Mouse (Mus musculus): ENCODE measurements around the gene Lrrc2. TPM values are rescaled to one million over a fixed set of nuclear protein-coding genes. Genes with fewer than 3 reads are reported as not detected.

Gene Lrrc2
- total and polyA plus RNA-seq, 3 experiments: 1.6 to 3.6 (median 1.6) TPM

- in situ Hi-C loops (cut with MboI; ENCODE audit: low pct_ligation_motif_present, low pct_unique_long_range_greater_than_20kb, low sequenced_read_pairs): no loop called here
- no peaks in the 10 kb centered on the region for H3K9me3 ChIP-seq (replicated peaks; ENCODE audit: low read length)
- TF ChIP-seq CHD1 (IDR thresholded peaks at IDR 0.05; ENCODE audit: low read depth, low read length): no peak
- no peak for TF ChIP-seq EP300 (IDR thresholded peaks at IDR 0.05; ENCODE audit: low read length)
- no peak for TF ChIP-seq MYC (IDR thresholded peaks at IDR 0.05; ENCODE audit: low read depth, low read length)
- TF ChIP-seq MXI1 (IDR thresholded peaks at IDR 0.05; ENCODE audit: low read depth, low read length): no peak
- TF ChIP-seq TBP (conservative IDR thresholded peaks at IDR 0.05; ENCODE audit: low read depth, low read length): no peak
- no peak for TF ChIP-seq MEF2A (IDR thresholded peaks at IDR 0.05; ENCODE audit: borderline replicate concordance, low read depth, low read length)
- no peak for TF ChIP-seq JUN (IDR thresholded peaks at IDR 0.05; ENCODE audit: insufficient read depth, low read depth, low read length)
- TF ChIP-seq MAFK (IDR thresholded peaks at IDR 0.05; ENCODE audit: insufficient replicate concordance, low read length): no peak
- TF ChIP-seq IRF4 (IDR thresholded peaks at IDR 0.05; ENCODE audit: low read depth, low read length): no peak
- no peak for TF ChIP-seq KAT2A (IDR thresholded peaks at IDR 0.05; ENCODE audit: insufficient replicate concordance, low read length)
- TF ChIP-seq TCF12 (IDR thresholded peaks at IDR 0.05; ENCODE audit: low read depth, low read length): no peak
- no peak for TF ChIP-seq CHD2 (IDR thresholded peaks at IDR 0.05; ENCODE audit: low read length)
- TF ChIP-seq USF1 (IDR thresholded peaks at IDR 0.05; ENCODE audit: low read depth, low read length): no peak
- H3K27ac ChIP-seq (ENCODE audit: insufficient read depth, low read depth): no peak overlapping the region
- H3K4me1 ChIP-seq (ENCODE audit: control insufficient read depth in 1 of 2, insufficient read depth in 2 of 2): peaks cover 2 to 4% of the 10 kb centered on the region in 2 experiments; a peak in 1 of 4 replicates
- no peak overlapping the region for H3K4me2 ChIP-seq (ENCODE audit: insufficient read depth, low read depth, poor library complexity, severe bottlenecking)
- no peaks in the 10 kb centered on the region for H3K27me3 ChIP-seq (replicated peaks)
- no peak overlapping the region for H3K4me3 ChIP-seq (replicated peaks in 1 of 3; ENCODE audit: low read depth in 2 of 3, low read length in 2 of 3, poor library complexity in 1 of 3)
- dilution Hi-C loops (cut with MboI; ENCODE audit: extremely low pct_ligation_motif_present, extremely low pct_unique_long_range_greater_than_20kb, low sequenced_read_pairs): no loop called here
- no peaks in the 10 kb centered on the region for H3K36me3 ChIP-seq (replicated peaks in 1 of 2; ENCODE audit: control insufficient read depth in 1 of 2, insufficient read depth in 1 of 2, low read length in 1 of 2)
- no peak for DNase-seq (ENCODE audit: extremely low read depth)
- H3K9ac ChIP-seq (ENCODE audit: insufficient read depth, low read depth): no peak overlapping the region
- H3K79me2 ChIP-seq (replicated peaks; ENCODE audit: control insufficient read depth, extremely low read depth, insufficient read depth, poor library complexity, severe bottlenecking): no peaks in the 10 kb centered on the region
These were observed 9.1 kb downstream of the Lrrc2 start for GRCm38 (mm10) chr9:110960230-110961149.

- TF ChIP-seq MXI1 (IDR thresholded peaks at IDR 0.05; ENCODE audit: low read depth, low read length) (no peak), JUND (conservative IDR thresholded peaks at IDR 0.05; ENCODE audit: low read depth, low read length) (no peak), RCOR1 (conservative IDR thresholded peaks at IDR 0.05; ENCODE audit: low read depth, low read length) (no peak), USF2 (conservative IDR thresholded peaks at IDR 0.05; ENCODE audit: low read depth, low read length) (no peak), ZNF384 (IDR thresholded peaks at IDR 0.05; ENCODE audit: low read depth, low read length) (no peak), NELFE (IDR thresholded peaks at IDR 0.05; ENCODE audit: low read depth, low read length) (no peak), USF1 (IDR thresholded peaks at IDR 0.05; ENCODE audit: low read depth, low read length) (no peak), TBP (conservative IDR thresholded peaks at IDR 0.05; ENCODE audit: low read depth, low read length) (no peak), CHD1 (IDR thresholded peaks at IDR 0.05; ENCODE audit: low read depth, low read length) (no peak), GABPA (IDR thresholded peaks at IDR 0.05; ENCODE audit: insufficient replicate concordance, low read depth, low read length) (no peak)
- H3K79me2 ChIP-seq (replicated peaks; ENCODE audit: control insufficient read depth, extremely low read depth, insufficient read depth, poor library complexity, severe bottlenecking): no peaks in the 10 kb centered on the region
- no peak overlapping the region for H3K27ac ChIP-seq (ENCODE audit: insufficient read depth, low read depth)
- no peak for DNase-seq (ENCODE audit: extremely low read depth)
- no peaks in the 10 kb centered on the region for H3K36me3 ChIP-seq (replicated peaks in 1 of 2; ENCODE audit: control insufficient read depth in 1 of 2, insufficient read depth in 1 of 2, low read length in 1 of 2)
- no peak overlapping the region for H3K4me3 ChIP-seq (replicated peaks in 1 of 3; ENCODE audit: low read depth in 2 of 3, low read length in 2 of 3, poor library complexity in 1 of 3)
- in situ Hi-C loops (cut with MboI; ENCODE audit: low pct_ligation_motif_present, low pct_unique_long_range_greater_than_20kb, low sequenced_read_pairs): no loop called here
- H3K27me3 ChIP-seq (replicated peaks): no peaks in the 10 kb centered on the region
- H3K9me3 ChIP-seq (replicated peaks; ENCODE audit: low read length): no peaks in the 10 kb centered on the region
- dilution Hi-C loops (cut with MboI; ENCODE audit: extremely low pct_ligation_motif_present, extremely low pct_unique_long_range_greater_than_20kb, low sequenced_read_pairs): no loop called here
- H3K9ac ChIP-seq (ENCODE audit: insufficient read depth, low read depth): no peak overlapping the region
- peaks cover 2 to 7% of the 10 kb centered on the region in 2 experiments; a peak in 2 of 4 replicates for H3K4me1 ChIP-seq (ENCODE audit: control insufficient read depth in 1 of 2, insufficient read depth in 2 of 2)
- no peak overlapping the region for H3K4me2 ChIP-seq (ENCODE audit: insufficient read depth, low read depth, poor library complexity, severe bottlenecking)
These were observed 10.0 kb downstream of the Lrrc2 start for GRCm38 (mm10) chr9:110961386-110961785.
